Mouse (Mus musculus) right cerebral cortex, postnatal 4 days (tissue): ENCODE results near the gene Sox12.

ENCODE experiments used
- DNase-seq: peaks from one replicate; pipeline ENCODE4 v3.0.0-alpha.2; 2022

The Sox12 gene

DNA sequence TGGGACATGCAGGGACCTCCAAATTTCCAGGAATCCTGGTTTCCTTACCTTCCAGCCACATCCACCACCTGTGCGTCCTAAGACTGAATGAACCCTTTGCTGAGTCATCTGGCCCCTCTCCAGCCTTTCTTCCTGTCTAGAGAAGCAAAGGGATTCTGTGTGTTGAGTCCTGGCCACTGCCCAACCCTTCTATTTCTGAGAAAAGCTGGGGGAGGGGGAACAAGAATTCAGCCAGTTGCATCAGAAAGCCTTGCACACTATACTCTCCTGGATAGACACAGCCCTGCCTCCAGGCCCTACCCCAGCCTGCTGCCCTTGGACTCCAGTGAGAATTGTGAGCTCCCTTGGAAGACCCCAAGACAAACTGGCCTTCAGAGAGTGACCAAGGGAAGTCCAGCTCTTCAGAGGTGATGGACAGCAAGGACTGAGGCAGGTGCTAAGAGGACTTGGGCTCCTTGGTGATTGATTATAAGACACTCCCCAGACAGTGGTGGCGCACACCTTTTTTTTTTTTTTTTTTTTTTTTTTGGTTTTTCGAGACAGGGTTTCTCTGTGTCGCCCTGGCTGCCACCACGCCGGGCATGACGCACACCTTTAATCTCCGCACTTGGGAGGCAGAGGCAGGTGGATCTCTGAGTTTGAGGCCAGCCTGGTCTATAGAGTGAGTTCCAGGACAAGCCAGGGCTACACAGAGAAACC lies 47.9 kb downstream of the Sox12 start:
- DNase-seq: no peak

DNA sequence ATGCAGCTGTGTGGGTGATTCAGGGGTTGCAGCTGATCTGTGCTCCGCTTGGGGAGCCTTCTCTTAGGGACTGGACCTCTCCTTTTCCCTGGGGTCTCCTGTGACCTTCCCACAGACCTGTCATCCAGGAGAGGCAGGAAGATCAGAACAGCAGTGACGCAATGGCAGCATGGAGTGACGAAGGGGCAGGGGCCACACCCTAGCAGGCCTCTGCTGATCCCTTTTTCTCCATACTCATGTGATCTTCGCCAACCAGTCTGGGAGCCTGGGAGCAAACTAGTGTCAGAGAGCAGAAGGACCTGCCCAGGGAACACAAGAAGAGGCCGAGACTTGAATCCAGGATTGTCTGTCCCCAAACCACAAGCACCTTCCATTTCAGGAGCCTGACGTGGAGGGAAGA lies 48.7 kb downstream of the Sox12 start:
- no peak for DNase-seq

DNA sequence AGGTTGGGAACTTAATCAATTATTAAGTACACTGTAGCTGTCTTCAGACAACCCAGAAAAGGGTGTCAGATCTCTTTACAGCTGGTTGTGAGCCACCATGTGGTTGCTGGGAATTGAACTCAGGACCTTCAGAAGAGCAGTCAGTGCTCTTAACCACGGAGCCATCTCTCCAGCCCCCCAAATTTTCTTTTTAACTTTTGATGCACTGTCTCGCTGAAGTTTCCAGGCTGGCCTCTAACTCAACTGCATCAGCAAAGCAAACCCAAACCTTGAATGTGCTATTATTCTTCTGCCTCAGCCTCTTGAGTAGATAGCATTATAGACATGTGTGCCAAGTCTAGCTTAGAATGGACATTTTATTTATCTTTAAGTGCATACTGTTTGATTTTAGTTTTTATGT lies 50.1 kb downstream of the Sox12 start:
- DNase-seq: no peak

DNA sequence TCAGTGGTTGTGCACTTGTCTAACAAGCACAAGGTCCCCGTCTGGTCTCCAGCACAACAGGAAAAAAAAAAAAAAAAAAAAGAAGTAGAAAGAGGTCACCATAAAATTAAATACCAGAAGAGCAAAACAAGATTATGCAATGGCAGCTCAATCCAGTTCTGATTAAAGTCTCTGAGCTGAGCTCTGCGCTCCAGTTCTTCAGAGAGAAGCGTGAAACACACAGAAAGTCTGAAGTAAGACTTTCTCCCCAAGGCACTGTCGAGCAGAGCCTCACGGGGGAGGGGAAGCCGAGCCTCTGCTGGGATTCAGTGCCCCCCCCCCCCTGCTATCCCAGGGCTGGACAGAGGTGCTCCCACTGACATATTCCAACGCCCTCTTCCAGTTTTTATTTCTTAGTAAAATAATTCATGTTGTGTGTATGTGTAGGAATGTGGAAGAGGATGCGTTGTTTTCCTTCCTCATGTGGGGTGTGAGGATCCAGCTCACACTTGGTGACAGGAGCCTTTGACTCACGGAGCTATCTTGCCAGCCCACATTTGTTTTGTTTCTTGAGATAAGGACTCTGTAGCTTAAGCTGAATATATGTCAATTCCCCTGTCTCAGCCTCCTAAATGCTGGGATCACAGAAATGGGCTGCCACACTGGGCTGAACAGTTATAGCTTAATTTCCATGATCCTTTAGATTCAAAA lies 50.9 kb downstream of the Sox12 start:
- no peak for DNase-seq

DNA sequence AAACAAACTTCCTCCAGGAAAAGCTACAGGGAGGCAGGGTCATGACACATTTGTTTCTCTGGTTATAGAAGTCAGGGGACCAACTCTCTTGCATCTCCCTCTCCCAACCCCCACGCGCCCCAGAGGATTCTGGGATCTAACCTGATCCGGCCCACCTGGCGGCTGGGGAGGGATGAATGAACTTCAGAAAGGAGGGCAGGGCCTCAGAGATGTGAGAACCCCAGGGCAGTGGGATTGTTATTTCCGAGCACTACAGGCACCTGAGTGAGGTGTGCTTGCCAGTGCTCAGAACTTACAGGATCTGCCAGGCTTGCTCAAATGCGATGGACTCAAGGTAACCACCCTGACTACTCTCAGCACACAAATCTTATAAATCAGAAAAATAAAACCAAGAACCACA lies 52.5 kb downstream of the Sox12 start:
- DNase-seq: no peak

- no peak for DNase-seq
These were observed 53.0 kb downstream of the Sox12 start for GRCm38 (mm10) chr2:152344909-152345308.

- no peak for DNase-seq
These were observed 53.5 kb downstream of the Sox12 start for GRCm38 (mm10) chr2:152344361-152344760.
